Mouse (Mus musculus): Measurements from ENCODE around the gene Cenpc1.

Gene Cenpc1

GRCm38 (mm10) chr5:86065101-86065875 lies at the start of gene Cenpc1:
Gene Cenpc1, minus strand, starts transcription at chr5:86065583.
- DNase-seq (ENCODE audit: low read depth) = peak; percentile 96

GRCm38 (mm10) chr5:86113997-86114396 lies 48.6 kb upstream of the Cenpc1 start:
- DNase-seq (ENCODE audit: low read depth) = no peak

GRCm38 (mm10) chr5:86113037-86113436 lies 47.7 kb upstream of the Cenpc1 start:
- DNase-seq (ENCODE audit: low read depth) = no peak

GRCm38 (mm10) chr5:86111074-86111473 lies 45.7 kb upstream of the Cenpc1 start:
- DNase-seq (ENCODE audit: low read depth) = no peak

- no peak for DNase-seq (ENCODE audit: low read depth)
These were observed 41.2 kb upstream of the Cenpc1 start for GRCm38 (mm10) chr5:86106610-86107009.

- DNase-seq (ENCODE audit: low read depth) = no peak
These were observed 36.8 kb upstream of the Cenpc1 start for GRCm38 (mm10) chr5:86102176-86102575.

- no peak for DNase-seq (ENCODE audit: low read depth)
These were observed 35.2 kb upstream of the Cenpc1 start for GRCm38 (mm10) chr5:86100621-86101020.

GRCm38 (mm10) chr5:86098988-86099387 lies 33.6 kb upstream of the Cenpc1 start:
- no peak for DNase-seq (ENCODE audit: low read depth)

GRCm38 (mm10) chr5:86094754-86095153 lies 29.4 kb upstream of the Cenpc1 start:
- no peak for DNase-seq (ENCODE audit: low read depth)

- DNase-seq (ENCODE audit: low read depth) = no peak
These were observed 21.4 kb upstream of the Cenpc1 start for GRCm38 (mm10) chr5:86086751-86087150.

- DNase-seq (ENCODE audit: low read depth) = no peak
These were observed 19.6 kb upstream of the Cenpc1 start for GRCm38 (mm10) chr5:86084979-86085378.

- no peak for DNase-seq (ENCODE audit: low read depth)
These were observed 18.6 kb upstream of the Cenpc1 start for GRCm38 (mm10) chr5:86083987-86084386.

- DNase-seq (ENCODE audit: low read depth) = no peak
These were observed 13.4 kb upstream of the Cenpc1 start for GRCm38 (mm10) chr5:86078720-86079334.

GRCm38 (mm10) chr5:86072756-86073386 lies 7.5 kb upstream of the Cenpc1 start:
- DNase-seq (ENCODE audit: low read depth) = no peak

GRCm38 (mm10) chr5:86071538-86071937 lies 6.2 kb upstream of the Cenpc1 start, which contains the start of gene Stap1:
Gene Stap1, plus strand, starts transcription at chr5:86071746.
- DNase-seq (ENCODE audit: low read depth) = no peak

- DNase-seq (ENCODE audit: low read depth) = no peak
These were observed 3.7 kb upstream of the Cenpc1 start for GRCm38 (mm10) chr5:86069121-86069520.

- DNase-seq (ENCODE audit: low read depth) = no peak
These were observed 3.1 kb upstream of the Cenpc1 start for GRCm38 (mm10) chr5:86068451-86068850.

GRCm38 (mm10) chr5:86066551-86066929 lies 1.2 kb upstream of the Cenpc1 start:
- peak; percentile 84 for DNase-seq (ENCODE audit: low read depth)

- DNase-seq (ENCODE audit: low read depth) = no peak
These were observed 630 bp upstream of the Cenpc1 start for GRCm38 (mm10) chr5:86065876-86066550.

GRCm38 (mm10) chr5:86063501-86063900 lies 1.9 kb downstream of the Cenpc1 start:
- DNase-seq (ENCODE audit: low read depth) = no peak

- no peak for DNase-seq (ENCODE audit: low read depth)
These were observed 35.6 kb downstream of the Cenpc1 start for GRCm38 (mm10) chr5:86029820-86030219.
